8 mouse cellular contexts compared by ENCODE assay signal in the genomic region with DNA sequence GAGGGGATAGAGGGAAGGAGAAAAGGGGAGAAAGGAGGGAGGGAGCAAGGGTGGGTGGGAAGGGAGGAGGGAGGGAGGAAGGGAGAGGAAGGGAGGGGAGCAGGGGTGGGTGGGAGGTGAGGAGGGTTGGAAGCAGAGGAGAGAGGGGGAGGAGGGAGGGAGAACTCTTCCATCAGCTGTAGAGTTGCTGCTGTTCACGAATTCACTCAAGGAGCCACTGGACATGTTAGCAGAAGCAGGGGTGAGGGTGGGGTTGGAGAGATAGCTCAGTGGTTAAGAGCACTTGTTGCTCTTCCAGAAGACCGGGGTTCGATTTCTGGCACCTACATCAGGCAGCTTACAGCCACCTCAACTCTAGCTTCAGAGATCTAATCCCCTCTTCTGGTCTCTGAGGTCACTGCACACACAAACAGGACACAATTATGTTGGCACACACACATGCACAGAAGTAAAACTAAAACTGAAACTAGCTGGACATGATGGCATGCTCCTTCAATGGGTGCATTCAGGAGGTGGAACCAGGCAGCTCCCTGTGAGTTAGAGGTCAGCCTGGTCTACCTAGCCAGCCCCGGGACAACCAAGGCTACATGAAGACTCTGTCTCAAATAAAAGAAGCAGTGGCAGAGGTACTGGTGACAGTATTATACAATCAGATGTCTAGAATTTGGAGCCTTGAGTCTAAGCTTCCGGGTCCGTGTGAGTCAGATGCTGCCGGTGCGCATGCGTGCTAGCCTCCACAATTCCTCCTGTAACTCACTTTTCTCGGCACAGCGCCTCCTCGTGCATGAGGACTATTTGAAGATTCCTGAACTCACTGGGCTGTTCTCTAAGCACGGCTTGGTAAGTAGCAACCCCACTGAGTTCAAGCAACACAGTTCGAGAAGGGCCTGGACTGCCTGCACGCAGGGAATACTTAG. TPM values are rescaled to one million over a fixed set of nuclear protein-coding genes. Genes with fewer than 3 reads are reported as not detected.
A peak's percentile ranks its signal among the peaks of the same experiment; 100 is the strongest.
DNase-seq lines count a peak whose midpoint lies in the region; TF ChIP-seq lines count a peak whose summit lies in the region.
"Had no signal": no experiment of that assay in that cellular context is flagged by ENCODE, and none has a peak within 500 bp of the region (broad histone marks: within the 10 kb centered on the region; RNA-seq: fewer than 3 reads in every experiment).

No protein-coding gene starts in this region.

- peak overlapping the region; percentile 70 for H3K9ac ChIP-seq in MEL (ENCODE audit: control insufficient read depth, low read depth, low read length, poor library complexity, severe bottlenecking)

- peak in 1 of 2 experiments; percentile 7; a peak in 1 of 4 replicates for TF ChIP-seq EP300 in MEL (IDR thresholded peaks at IDR 0.05; ENCODE audit: low read depth in 1 of 2, low read length in 2 of 2)

- H3K36me3 ChIP-seq in MEL (ENCODE audit: control insufficient read depth in 1 of 2, insufficient read depth in 2 of 2, low read length in 2 of 2): peaks cover 0 to 10% of the 10 kb centered on the region in 2 experiments; a peak in 2 of 4 replicates

- H3K4me1 ChIP-seq in MEL (ENCODE audit: control insufficient read depth in 1 of 2, insufficient read depth in 2 of 2, low read length in 2 of 2): peaks cover 5 to 27% of the 10 kb centered on the region in 2 experiments

- H3K27me3 ChIP-seq in MEL (ENCODE audit: control insufficient read depth in 1 of 2, insufficient read depth in 2 of 2, low read length in 2 of 2): no peaks in the 10 kb centered on the region

- TF ChIP-seq POLR2A in MEL (IDR thresholded peaks at IDR 0.05; ENCODE audit: control insufficient read depth in 1 of 2, insufficient read depth in 1 of 2, low read depth in 1 of 2, low read length in 2 of 2, poor library complexity in 1 of 2): peak in 1 of 2 experiments; percentile 69; a peak in 2 of 4 replicates

- no peak for TF ChIP-seq RAD21 in MEL (IDR thresholded peaks at IDR 0.05; ENCODE audit: low read depth, low read length)

- DNase-seq in kidney, postnatal 10 days: peak; percentile 41
- no peak for DNase-seq in kidney, adult 18-20 months
- peak; percentile 97 for DNase-seq in MEL (ENCODE audit: low read depth, low spot score)
- DNase-seq in adrenal gland, adult 8-10 months: peak; percentile 42
- peak; percentile 48 for DNase-seq in lung, postnatal 14 days
- DNase-seq in spleen, postnatal 36 days (ENCODE audit: low spot score in 2 of 2): no peak
- no peak for DNase-seq in layer of hippocampus, adult 9-10 months (ENCODE audit: low spot score)

- peak overlapping the region; percentile 66 to 74 for H3K4me3 ChIP-seq in MEL (ENCODE audit: control insufficient read depth in 1 of 2, insufficient read depth in 1 of 2, low read depth in 2 of 2, low read length in 2 of 2)
- H3K4me3 ChIP-seq: myocyte had no signal

- H3K27ac ChIP-seq in MEL (ENCODE audit: control insufficient read depth, low read depth, low read length): peak overlapping the region; percentile 90

- TF ChIP-seq CTCF in MEL (IDR thresholded peaks at IDR 0.05 in 2 of 3, conservative IDR thresholded peaks at IDR 0.05 in 1 of 3; ENCODE audit: control insufficient read depth in 1 of 3, insufficient read depth in 1 of 3, low read depth in 2 of 3, low read length in 3 of 3, poor library complexity in 1 of 3, severe bottlenecking in 1 of 3): peak; percentile 50 to 75 (median 55)

- H3K79me2 ChIP-seq in MEL (ENCODE audit: control insufficient read depth, insufficient read depth, low read length, poor library complexity): no peaks in the 10 kb centered on the region; the same call in 1 of the 2 replicates

- no peaks in the 10 kb centered on the region for H3K9me3 ChIP-seq in MEL (replicated peaks; ENCODE audit: insufficient read depth, low read length)

TF ChIP-seq in MEL, 35 proteins besides CTCF, POLR2A, EP300 and RAD21:
- peak; percentile 62; the same call in 1 of the 2 replicates for TF ChIP-seq MAX (IDR thresholded peaks at IDR 0.05; ENCODE audit: low read length)
- TF ChIP-seq NRF1 (IDR thresholded peaks at IDR 0.05; ENCODE audit: insufficient read depth, low read depth, low read length, poor library complexity, severe bottlenecking): peak; percentile 88
- TF ChIP-seq ETS1 (IDR thresholded peaks at IDR 0.05; ENCODE audit: low read depth, low read length): peak; percentile 12; the same call in 1 of the 2 replicates
- TF ChIP-seq SIN3A (IDR thresholded peaks at IDR 0.05; ENCODE audit: low read length): peak; percentile 84
- peak; percentile 89 for TF ChIP-seq TBP (IDR thresholded peaks at IDR 0.05; ENCODE audit: low read depth, low read length)
- TF ChIP-seq GABPA (IDR thresholded peaks at IDR 0.05; ENCODE audit: low read depth, low read length): no peak
- TF ChIP-seq CHD2 (IDR thresholded peaks at IDR 0.05; ENCODE audit: low read length): no peak
- no peak for TF ChIP-seq MEF2A (IDR thresholded peaks at IDR 0.05; ENCODE audit: extremely low read depth, insufficient replicate concordance, low read depth, low read length, poor library complexity, severe bottlenecking)
- TF ChIP-seq TCF12 (IDR thresholded peaks at IDR 0.05; ENCODE audit: low read depth, low read length): 0 out of 2 replicates have a peak, but pooled peaks have one; percentile 29
- TF ChIP-seq CHD1 (IDR thresholded peaks at IDR 0.05; ENCODE audit: low read depth, low read length): no peak
- 0 out of 2 replicates have a peak, but pooled peaks have one; percentile 37 for TF ChIP-seq HCFC1 (IDR thresholded peaks at IDR 0.05; ENCODE audit: low read depth, low read length)
- peak; percentile 65 for TF ChIP-seq MAZ (IDR thresholded peaks at IDR 0.05; ENCODE audit: low read depth, low read length)
- TF ChIP-seq NELFE (IDR thresholded peaks at IDR 0.05; ENCODE audit: low read depth, low read length): peak; percentile 54
- peak; percentile 81 for TF ChIP-seq MYC (IDR thresholded peaks at IDR 0.05; ENCODE audit: low read depth, low read length)
- peak; percentile 90 for TF ChIP-seq ELF1 (IDR thresholded peaks at IDR 0.05; ENCODE audit: low read depth, low read length)
- TF ChIP-seq SMC3 (IDR thresholded peaks at IDR 0.05; ENCODE audit: low read depth, low read length): peak; percentile 44; the same call in 1 of the 2 replicates
- TF ChIP-seq JUND (IDR thresholded peaks at IDR 0.05; ENCODE audit: low read depth, low read length): 0 out of 2 replicates have a peak, but pooled peaks have one; percentile 42
- TF ChIP-seq MXI1 (IDR thresholded peaks at IDR 0.05; ENCODE audit: low read depth, low read length): peak; percentile 58; the same call in 1 of the 2 replicates

RNA-seq across cellular contexts. Expression of a gene that starts 9.9 kb away (rescaled TPM):
- 5.9 and 6.2 TPM in 2 replicates for total RNA-seq in MEL (2012; rRNA removed)
- polyA plus RNA-seq in MEL (2012; ENCODE audit: insufficient read depth in 1 of 2, insufficient read length in 2 of 2, low read depth in 1 of 2, low replicate concordance in 2 of 2, missing spikeins in 1 of 2): 1 to 10 TPM in 1 of 2 experiments, not detected in 1; 7.2 TPM
- total RNA-seq in adrenal gland, adult 8-10 months (2022): 10 to 100 TPM; 17.0 to 25.7 (median 19.9) TPM

RNA-seq across cellular contexts. Expression of a gene that starts 15.9 kb away (rescaled TPM):
- not detected in 2 replicates for total RNA-seq in MEL (2012; rRNA removed)
- polyA plus RNA-seq in MEL (2012; ENCODE audit: insufficient read depth in 1 of 2, insufficient read length in 2 of 2, low read depth in 1 of 2, low replicate concordance in 2 of 2, missing spikeins in 1 of 2): under 1 TPM in 1 of 2 experiments, not detected in 1; 0.08 TPM
- total RNA-seq in adrenal gland, adult 8-10 months (2022): not detected
- polyA plus RNA-seq: myocyte had no signal

Comparison
In these comparisons a context has a peak if more than half of its experiments do, and no peak if none do; other contexts are left out.
1. DNase-seq: peak in kidney, postnatal 10 days (single experiment), MEL (single experiment), adrenal gland, adult 8-10 months (single experiment) and lung, postnatal 14 days (single experiment); none in kidney, adult 18-20 months (single experiment), spleen, postnatal 36 days (0 of 2) and layer of hippocampus, adult 9-10 months (single experiment).